ENCODE assay signal across 10 mouse cellular contexts in the genomic region with DNA sequence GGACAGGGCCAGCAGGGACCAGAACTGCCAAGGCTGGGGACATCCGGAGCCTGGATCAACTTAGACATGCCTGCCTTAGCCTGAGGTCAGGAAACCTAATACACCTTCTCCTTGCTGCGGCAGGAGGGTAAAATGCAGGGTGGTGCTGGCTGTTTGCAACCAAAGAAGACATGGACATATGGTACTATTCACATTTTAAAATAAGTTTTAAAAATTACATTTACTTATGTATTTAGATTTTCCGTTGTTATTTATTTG. TPM values are rescaled to one million over a fixed set of nuclear protein-coding genes. Genes with fewer than 3 reads are reported as not detected.
"Had no signal": no experiment of that assay in that cellular context is flagged by ENCODE, and none has a peak within 500 bp of the region (broad histone marks: within the 10 kb centered on the region; RNA-seq: fewer than 3 reads in every experiment).

No protein-coding gene starts in this region.

- H3K4me1 ChIP-seq: lung, embryonic 15.5 days; midbrain, embryonic 12.5 days had no signal

- H3K9me3 ChIP-seq: limb, embryonic 15.5 days; liver, embryonic 15.5 days; lung, embryonic 15.5 days; midbrain, embryonic 12.5 days had no signal

- DNase-seq: kidney, adult 8-10 months; kidney, postnatal 4 days; right cerebral cortex, postnatal 14 days; thymus, postnatal 36 days had no signal

- H3K27me3 ChIP-seq: lung, embryonic 15.5 days; midbrain, embryonic 12.5 days had no signal

- H3K4me2 ChIP-seq: limb, embryonic 15.5 days; liver, embryonic 15.5 days; lung, embryonic 15.5 days; midbrain, embryonic 12.5 days had no signal

- H3K4me3 ChIP-seq: limb, embryonic 15.5 days; liver, embryonic 15.5 days; lung, embryonic 15.5 days; midbrain, embryonic 12.5 days had no signal

- H3K27ac ChIP-seq: kidney, postnatal 0 days; limb, embryonic 15.5 days; liver, embryonic 15.5 days; lung, embryonic 15.5 days; midbrain, embryonic 12.5 days had no signal

- H3K36me3 ChIP-seq: limb, embryonic 15.5 days; liver, embryonic 15.5 days; lung, embryonic 15.5 days; midbrain, embryonic 12.5 days had no signal

- H3K9ac ChIP-seq: limb, embryonic 15.5 days; liver, embryonic 15.5 days; lung, embryonic 15.5 days; midbrain, embryonic 12.5 days had no signal

RNA-seq across cellular contexts. Expression of a gene that starts 32.1 kb away (rescaled TPM):
- polyA plus RNA-seq: midbrain, postnatal 0 days had no signal
